Mouse (Mus musculus) testis, postnatal 14 days (tissue): ENCODE measurements around the gene Slc27a4.

Experiments used
- DNase-seq: peaks from one replicate; pipeline ENCODE4 v3.0.0; 2021; ENCODE audit warnings: low spot score

Gene Slc27a4

GRCm38 (mm10) chr2:29820025-29820817 lies 17.8 kb downstream of the Slc27a4 start, which contains the start of gene Urm1:
Gene Urm1 (plus strand): TSS chr2:29820075.
- DNase-seq, result peak; percentile 68

GRCm38 (mm10) chr2:29826318-29826925 lies 24.0 kb downstream of the Slc27a4 start:
- DNase-seq, result no peak

- peak; percentile 96 for DNase-seq
Observed at GRCm38 (mm10) chr2:29826926-29827708, 24.7 kb downstream of the Slc27a4 start.

GRCm38 (mm10) chr2:29827709-29828024 lies 25.2 kb downstream of the Slc27a4 start:
- no peak for DNase-seq

- DNase-seq, result no peak
Observed at GRCm38 (mm10) chr2:29831106-29831505, 28.7 kb downstream of the Slc27a4 start.

GRCm38 (mm10) chr2:29833796-29834195 lies 31.4 kb downstream of the Slc27a4 start:
- no peak for DNase-seq

GRCm38 (mm10) chr2:29835391-29835899 lies 33.0 kb downstream of the Slc27a4 start:
- DNase-seq, result no peak

GRCm38 (mm10) chr2:29839460-29839859 lies 37.0 kb downstream of the Slc27a4 start:
- no peak for DNase-seq

- no peak for DNase-seq
Observed at GRCm38 (mm10) chr2:29843231-29844105, 41.0 kb downstream of the Slc27a4 start.

GRCm38 (mm10) chr2:29844115-29844514 lies 41.7 kb downstream of the Slc27a4 start:
- no peak for DNase-seq

GRCm38 (mm10) chr2:29844661-29845060 lies 42.2 kb downstream of the Slc27a4 start:
- no peak for DNase-seq

- DNase-seq, result no peak
Observed at GRCm38 (mm10) chr2:29845636-29846035, 43.2 kb downstream of the Slc27a4 start.

- no peak for DNase-seq
Observed at GRCm38 (mm10) chr2:29846061-29846853, 43.8 kb downstream of the Slc27a4 start.

- no peak for DNase-seq
Observed at GRCm38 (mm10) chr2:29846911-29847310, 44.5 kb downstream of the Slc27a4 start.

GRCm38 (mm10) chr2:29849041-29849440 lies 46.6 kb downstream of the Slc27a4 start:
- no peak for DNase-seq

- DNase-seq, result no peak
Observed at GRCm38 (mm10) chr2:29849841-29850480, 47.5 kb downstream of the Slc27a4 start.

- DNase-seq, result no peak
Observed at GRCm38 (mm10) chr2:29852957-29853485, 50.6 kb downstream of the Slc27a4 start.

GRCm38 (mm10) chr2:29853736-29854135 lies 51.3 kb downstream of the Slc27a4 start:
- no peak for DNase-seq

- no peak for DNase-seq
Observed at GRCm38 (mm10) chr2:29855585-29856210, 53.3 kb downstream of the Slc27a4 start.
